Mouse (Mus musculus) kidney, embryonic 15.5 days (tissue): ENCODE results near the gene Tmem26. TPM values are rescaled to one million over a fixed set of nuclear protein-coding genes. Genes with fewer than 3 reads are reported as not detected.

Experiments
- ATAC-seq: fragments of 200-750 bp; cut with Nextera tagmentation; replicated peaks from 2 replicates; pipeline ENCODE4 v1.8.0; 2017; ENCODE audit warnings: moderate TSS enrichment; ENCODE audit not compliant: low FRiP score
- H3K27ac ChIP-seq: fragments of 300-500 bp; sonication (generic); 2 replicates; pipeline ENCODE4 v1.5.1; 2015; ENCODE audit warnings: mild to moderate bottlenecking, inconsistent platforms
- H3K27me3 ChIP-seq: fragments of 300-500 bp; sonication (generic); 2 replicates; pipeline ENCODE4 v1.6.1; 2015; ENCODE audit warnings: inconsistent platforms
- H3K36me3 ChIP-seq: fragments of 300-500 bp; sonication (generic); 2 replicates; pipeline ENCODE4 v1.6.1; 2015; ENCODE audit warnings: inconsistent platforms
- H3K4me1 ChIP-seq: fragments of 300-500 bp; sonication (generic); 2 replicates; pipeline ENCODE4 v1.6.1; 2015; ENCODE audit warnings: inconsistent platforms
- H3K4me2 ChIP-seq: fragments of 300-500 bp; sonication (generic); 2 replicates; pipeline ENCODE4 v1.6.1; 2015; ENCODE audit warnings: moderate library complexity, mild to moderate bottlenecking, inconsistent platforms
- H3K4me3 ChIP-seq: fragments of 300-500 bp; sonication (generic); replicated peaks from 2 replicates; pipeline ENCODE4 v1.5.1; 2015; ENCODE audit warnings: mild to moderate bottlenecking, inconsistent platforms
- H3K9ac ChIP-seq: fragments of 300-500 bp; sonication (generic); 2 replicates; pipeline ENCODE4 v1.6.1; 2015; ENCODE audit warnings: mild to moderate bottlenecking, inconsistent platforms
- H3K9me3 ChIP-seq: fragments of 300-500 bp; sonication (generic); replicated peaks from 2 replicates; pipeline ENCODE4 v1.6.1; 2016; ENCODE audit warnings: inconsistent platforms
- WGBS: fragments of 180-500 bp; shearing (Covaris S2); methylation state at CpG from one replicate; pipeline ENCODE4 v1.1.7; 2015; ENCODE audit warnings: mixed read lengths; 5-methylcytosine and 5-hydroxymethylcytosine counted together
- polyA plus RNA-seq: library from polyadenylated mRNA; unstranded; fragments of >200 nt; fragmentation: Nextera tagmentation; extraction: Ambion mirVana; gene quantifications from 2 replicates; pipeline ENCODE4 v1.2.1, GENCODE M21; 2015

The Tmem26 gene
- polyA plus RNA-seq, 1 experiment from 2014 or later: 7.6 TPM

DNA sequence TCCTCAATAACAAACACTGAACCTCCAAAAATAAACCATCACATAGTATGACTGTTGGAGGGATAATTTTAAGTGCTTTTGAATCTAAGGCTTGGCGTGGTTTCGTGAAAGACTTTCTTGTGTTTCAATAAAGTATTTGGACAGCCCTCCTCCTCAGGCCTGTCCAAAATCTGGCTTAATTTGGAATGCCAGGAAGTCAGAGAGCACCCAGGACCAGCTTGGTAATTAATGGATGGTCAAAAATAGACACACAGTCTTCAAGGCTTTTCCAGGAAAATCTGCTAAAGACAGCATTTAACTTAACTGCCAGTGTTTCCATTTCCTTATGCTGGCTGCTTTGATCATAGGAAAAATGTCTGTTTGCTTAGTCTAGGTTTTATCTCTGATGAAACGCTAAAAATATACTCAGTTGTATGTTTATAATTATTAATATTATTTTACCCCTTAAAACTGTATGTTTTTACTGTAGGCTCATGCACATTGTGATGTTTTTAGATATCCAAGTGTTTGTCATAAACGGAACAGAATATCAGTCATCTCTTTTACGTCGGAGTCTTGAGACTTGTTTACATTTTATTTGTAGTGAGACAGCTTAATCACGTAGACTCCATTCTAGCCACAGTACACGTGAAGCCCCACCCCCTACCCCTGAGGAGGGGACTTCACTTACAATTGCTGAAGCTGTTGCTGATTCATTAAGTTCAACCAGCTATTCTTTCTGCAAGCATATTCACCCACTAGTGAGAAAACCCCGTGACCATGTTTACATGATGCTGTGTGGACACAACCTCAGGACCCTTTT lies 57.8 kb downstream of the Tmem26 start:
- Histone ChIP-seq H3K4me3 (no peak overlapping the region), H3K4me1 (no peaks in the 10 kb centered on the region), H3K27ac (no peak overlapping the region), H3K9me3 (no peaks in the 10 kb centered on the region), H3K9ac (no peak overlapping the region), H3K27me3 (no peaks in the 10 kb centered on the region), H3K4me2 (no peak overlapping the region), H3K36me3 (no peaks in the 10 kb centered on the region; the same call in 1 of the 2 replicates)
- ATAC-seq: no peak
- WGBS: 69% methylated on average over 9 of the region's 9 CpGs

DNA sequence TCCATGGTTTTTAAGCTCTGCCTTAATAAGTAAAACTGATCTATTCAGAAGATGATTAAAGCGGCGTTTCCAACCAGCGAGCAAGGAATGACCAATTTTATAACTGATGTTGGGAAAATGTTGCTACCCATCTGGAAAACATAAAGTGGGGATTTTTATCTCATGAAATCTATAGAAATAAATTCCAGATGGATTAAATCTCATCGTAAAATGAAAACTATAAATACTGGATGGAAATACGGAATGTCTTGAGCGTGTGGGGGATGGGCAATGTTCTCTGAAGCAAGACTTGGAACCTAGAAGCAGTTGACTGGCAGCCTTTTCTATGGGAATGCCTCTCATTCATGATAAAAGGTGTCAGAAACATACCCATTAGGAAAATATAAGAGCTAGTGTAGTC lies 59.3 kb downstream of the Tmem26 start:
- H3K4me2 ChIP-seq: no peak overlapping the region
- no peaks in the 10 kb centered on the region for H3K27me3 ChIP-seq
- 83% methylated on average over 6 of the region's 6 CpGs for WGBS
- H3K27ac ChIP-seq: no peak overlapping the region
- H3K36me3 ChIP-seq: no peaks in the 10 kb centered on the region; the same call in 1 of the 2 replicates
- no peak overlapping the region for H3K4me3 ChIP-seq
- no peaks in the 10 kb centered on the region for H3K4me1 ChIP-seq
- H3K9me3 ChIP-seq: no peaks in the 10 kb centered on the region
- ATAC-seq: no peak
- no peak overlapping the region for H3K9ac ChIP-seq

DNA sequence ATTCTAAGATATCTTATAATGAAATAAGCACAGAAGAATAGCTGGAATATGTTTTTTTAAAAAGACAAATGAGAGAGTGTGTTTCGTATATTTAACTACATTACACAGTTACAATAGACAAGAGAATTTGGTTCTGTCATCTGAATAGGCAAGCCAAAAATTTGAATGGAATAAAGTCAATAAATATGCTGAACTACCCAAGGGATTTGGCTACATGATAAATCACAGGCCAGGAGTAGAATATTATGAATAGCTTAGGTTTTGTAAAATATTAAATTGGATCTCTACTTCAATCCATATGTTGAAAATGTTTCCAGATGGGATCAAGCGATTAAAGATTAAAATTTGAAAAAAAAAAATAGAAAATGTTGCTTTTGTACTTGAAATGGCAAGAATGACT lies 60.4 kb downstream of the Tmem26 start:
- no peak for ATAC-seq
- Histone ChIP-seq H3K27me3 (no peaks in the 10 kb centered on the region), H3K36me3 (no peaks in the 10 kb centered on the region; the same call in 1 of the 2 replicates), H3K4me2 (no peak overlapping the region), H3K9ac (no peak overlapping the region), H3K9me3 (no peaks in the 10 kb centered on the region), H3K4me1 (no peaks in the 10 kb centered on the region), H3K4me3 (no peak overlapping the region), H3K27ac (no peak overlapping the region)
- WGBS: 89% methylated on average over 2 of the region's 2 CpGs

DNA sequence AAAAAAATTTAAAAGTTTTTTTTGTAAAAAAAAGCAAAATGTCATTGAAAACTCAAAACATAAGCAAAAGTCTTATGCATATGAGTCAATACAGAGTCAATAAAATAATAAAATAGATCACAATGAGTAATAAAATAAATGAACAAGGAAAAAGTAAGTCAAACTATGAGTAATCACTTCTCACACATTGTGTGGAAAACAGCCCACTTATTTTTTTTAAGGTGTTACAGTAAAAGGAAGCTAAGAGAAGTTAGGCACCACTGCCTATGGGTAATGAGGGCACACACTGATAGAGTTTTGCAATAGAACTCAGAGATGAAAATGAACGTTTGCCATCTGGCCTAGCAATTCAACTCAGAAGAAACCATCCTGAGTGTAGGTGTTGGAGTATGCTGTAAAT lies 61.0 kb downstream of the Tmem26 start:
- Histone ChIP-seq H3K9ac (no peak overlapping the region), H3K4me1 (no peaks in the 10 kb centered on the region), H3K9me3 (no peaks in the 10 kb centered on the region), H3K4me3 (no peak overlapping the region), H3K27ac (no peak overlapping the region), H3K27me3 (no peaks in the 10 kb centered on the region), H3K36me3 (no peaks in the 10 kb centered on the region), H3K4me2 (no peak overlapping the region)
- 84% methylated on average over 1 of the region's 1 CpGs for WGBS
- no peak for ATAC-seq

GRCm38 (mm10) chr10:68795466-68795865 lies 72.0 kb downstream of the Tmem26 start:
- no peak; the same call in 1 of the 2 replicates for ATAC-seq
- Histone ChIP-seq H3K36me3 (no peaks in the 10 kb centered on the region), H3K27me3 (no peaks in the 10 kb centered on the region), H3K27ac (peak overlapping the region; percentile 23; the same call in 1 of the 2 replicates), H3K4me2 (peak overlapping the region; percentile 13; the same call in 1 of the 2 replicates), H3K9ac (no peak overlapping the region), H3K4me3 (no peak overlapping the region), H3K9me3 (no peaks in the 10 kb centered on the region), H3K4me1 (peaks cover 7% of the 10 kb centered on the region; the same call in 1 of the 2 replicates)
- WGBS: 12% methylated on average over 3 of the region's 3 CpGs

DNA sequence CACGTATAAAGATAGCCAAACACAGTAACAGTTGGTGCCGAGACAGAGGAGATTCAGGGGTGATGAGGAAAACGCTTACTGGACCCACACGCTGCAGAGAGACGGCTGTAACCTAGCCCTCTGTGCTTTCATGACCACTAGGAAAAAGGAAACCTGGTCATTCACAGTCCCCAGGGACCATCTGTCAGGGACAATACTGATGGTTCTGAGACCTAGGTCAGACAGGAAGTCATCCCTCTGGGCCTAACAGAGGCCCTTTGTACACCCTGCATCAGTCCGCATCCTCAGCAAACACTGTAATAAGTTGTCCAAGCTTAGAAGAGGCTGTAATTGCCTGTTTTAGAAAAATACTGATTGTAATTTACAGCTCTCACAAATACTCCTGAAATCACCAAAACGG lies 76.4 kb downstream of the Tmem26 start:
- H3K4me3 ChIP-seq: no peak overlapping the region
- H3K4me1 ChIP-seq: peaks cover 7% of the 10 kb centered on the region; the same call in 1 of the 2 replicates
- WGBS: 28% methylated on average over 7 of the region's 7 CpGs
- no peaks in the 10 kb centered on the region for H3K9me3 ChIP-seq
- H3K4me2 ChIP-seq: no peak overlapping the region
- no peak overlapping the region for H3K9ac ChIP-seq
- no peak for ATAC-seq
- H3K27ac ChIP-seq: no peak overlapping the region
- no peaks in the 10 kb centered on the region for H3K36me3 ChIP-seq
- no peaks in the 10 kb centered on the region for H3K27me3 ChIP-seq

GRCm38 (mm10) chr10:68800339-68800738 lies 76.9 kb downstream of the Tmem26 start:
- H3K4me1 ChIP-seq: peaks cover 4% of the 10 kb centered on the region; the same call in 1 of the 2 replicates
- H3K27ac ChIP-seq: no peak overlapping the region
- 81% methylated on average over 7 of the region's 7 CpGs for WGBS
- H3K9me3 ChIP-seq: no peaks in the 10 kb centered on the region
- no peaks in the 10 kb centered on the region for H3K36me3 ChIP-seq
- H3K9ac ChIP-seq: no peak overlapping the region
- ATAC-seq: no peak
- H3K27me3 ChIP-seq: no peaks in the 10 kb centered on the region
- no peak overlapping the region for H3K4me3 ChIP-seq
- H3K4me2 ChIP-seq: no peak overlapping the region

GRCm38 (mm10) chr10:68806328-68806727 lies 82.9 kb downstream of the Tmem26 start:
- Histone ChIP-seq H3K9me3 (no peaks in the 10 kb centered on the region), H3K4me1 (no peaks in the 10 kb centered on the region), H3K9ac (no peak overlapping the region), H3K4me2 (no peak overlapping the region), H3K27me3 (no peaks in the 10 kb centered on the region), H3K36me3 (no peaks in the 10 kb centered on the region), H3K4me3 (no peak overlapping the region), H3K27ac (no peak overlapping the region)
- no peak for ATAC-seq
- WGBS: 67% methylated on average over 1 of the region's 1 CpGs

GRCm38 (mm10) chr10:68810958-68811357 lies 87.5 kb downstream of the Tmem26 start:
- 90% methylated on average over 5 of the region's 5 CpGs for WGBS
- Histone ChIP-seq H3K4me1 (no peaks in the 10 kb centered on the region), H3K4me2 (no peak overlapping the region), H3K9me3 (no peaks in the 10 kb centered on the region), H3K27me3 (no peaks in the 10 kb centered on the region), H3K9ac (no peak overlapping the region), H3K4me3 (no peak overlapping the region), H3K36me3 (no peaks in the 10 kb centered on the region), H3K27ac (no peak overlapping the region)
- no peak for ATAC-seq

DNA sequence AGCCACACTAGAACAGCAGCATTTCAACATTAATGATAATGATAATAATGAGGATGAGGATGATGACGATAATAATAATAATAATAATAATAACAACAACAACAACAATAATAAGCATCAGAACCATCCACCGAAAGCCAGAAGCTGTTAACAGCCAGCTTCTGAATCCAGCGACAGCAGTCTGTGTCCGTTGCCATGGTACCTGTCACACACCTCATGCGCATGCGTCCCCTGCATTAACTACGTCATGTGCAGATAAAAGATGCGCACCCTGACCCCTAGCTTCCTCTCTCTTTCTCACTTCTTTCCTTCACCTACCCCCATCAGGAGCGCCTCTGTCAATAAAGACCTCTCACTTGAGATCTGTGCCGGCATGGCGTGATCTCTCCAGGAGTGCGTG lies 89.3 kb downstream of the Tmem26 start:
- Histone ChIP-seq H3K27ac (no peak overlapping the region), H3K27me3 (no peaks in the 10 kb centered on the region), H3K9ac (no peak overlapping the region), H3K4me3 (no peak overlapping the region), H3K4me1 (no peaks in the 10 kb centered on the region), H3K9me3 (no peaks in the 10 kb centered on the region), H3K4me2 (no peak overlapping the region), H3K36me3 (no peaks in the 10 kb centered on the region)
- 91% methylated on average over 12 of the region's 12 CpGs for WGBS
- no peak for ATAC-seq

GRCm38 (mm10) chr10:68817281-68817680 lies 93.8 kb downstream of the Tmem26 start:
- WGBS: 76% methylated on average over 4 of the region's 4 CpGs
- no peak overlapping the region for H3K4me2 ChIP-seq

GRCm38 (mm10) chr10:68818065-68818759 lies 94.8 kb downstream of the Tmem26 start:
- WGBS: 66% methylated on average over 10 of the region's 10 CpGs
- H3K4me2 ChIP-seq: no peak overlapping the region
- H3K4me1 ChIP-seq: no peaks in the 10 kb centered on the region
- H3K9ac ChIP-seq: no peak overlapping the region
- no peak overlapping the region for H3K4me3 ChIP-seq
- no peaks in the 10 kb centered on the region for H3K27me3 ChIP-seq
- H3K27ac ChIP-seq: no peak overlapping the region
- no peaks in the 10 kb centered on the region for H3K9me3 ChIP-seq
- H3K36me3 ChIP-seq: no peaks in the 10 kb centered on the region
- no peak for ATAC-seq

More at GRCm38 (mm10) chr10:68817281-68817680, 93.8 kb downstream of the Tmem26 start:
- H3K4me1 ChIP-seq: no peaks in the 10 kb centered on the region
- no peak for ATAC-seq
- H3K9me3 ChIP-seq: no peaks in the 10 kb centered on the region
- no peak overlapping the region for H3K4me3 ChIP-seq
- H3K27me3 ChIP-seq: no peaks in the 10 kb centered on the region
- no peak overlapping the region for H3K27ac ChIP-seq
- no peaks in the 10 kb centered on the region for H3K36me3 ChIP-seq
- no peak overlapping the region for H3K9ac ChIP-seq
